Mouse (Mus musculus) liver, adult 2 months (tissue): ENCODE data around the gene Cycs.

Experiments used
- CTCF ChIP-seq: fragments of 200-500 bp; IDR thresholded peaks from 2 replicates; pipeline ENCODE4 v1.5.1; 2011; ENCODE audit warnings: low read depth, low read length, control low read depth
- POLR2A ChIP-seq: fragments of 200-500 bp; IDR thresholded peaks from 2 replicates; pipeline ENCODE4 v1.6.1; 2011; ENCODE audit warnings: low read length, control low read depth; ENCODE audit not compliant: insufficient read depth; ENCODE audit errors: extremely low read depth

DNA sequence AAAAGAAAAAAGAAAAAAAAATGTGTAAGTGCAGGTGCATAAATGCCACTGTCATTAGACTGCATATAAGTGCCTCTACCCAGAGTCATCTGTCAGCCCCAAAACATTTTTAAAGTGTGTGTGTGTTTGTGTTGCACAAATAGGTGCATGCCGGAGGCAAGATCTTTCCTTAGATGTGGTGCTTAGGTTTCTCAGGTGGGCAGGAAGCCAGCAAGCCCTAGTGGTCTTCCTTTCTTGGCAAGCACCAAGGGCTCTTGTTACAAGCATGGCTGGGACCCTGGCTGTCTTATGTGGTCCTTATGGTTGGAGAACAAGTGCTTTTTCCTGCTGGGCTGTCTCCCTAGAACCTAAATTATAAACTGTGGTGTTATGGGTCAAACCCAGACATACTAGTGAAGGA, 5.3 kb upstream of the Cycs start:
- no peak for TF ChIP-seq CTCF
- no peak for TF ChIP-seq POLR2A
